Mouse (Mus musculus): Measurements from ENCODE around the gene Git2. TPM values are rescaled to one million over a fixed set of nuclear protein-coding genes. Genes with fewer than 3 reads are reported as not detected.

The Git2 gene
- polyA plus RNA-seq (2012; rRNA removed) = 34.7 and 43.9 TPM in 2 replicates

GRCm38 (mm10) chr5:114775056-114775979 lies at the start of gene Git2:
TSS of gene Git2 (minus strand) at chr5:114775517.

DNA sequence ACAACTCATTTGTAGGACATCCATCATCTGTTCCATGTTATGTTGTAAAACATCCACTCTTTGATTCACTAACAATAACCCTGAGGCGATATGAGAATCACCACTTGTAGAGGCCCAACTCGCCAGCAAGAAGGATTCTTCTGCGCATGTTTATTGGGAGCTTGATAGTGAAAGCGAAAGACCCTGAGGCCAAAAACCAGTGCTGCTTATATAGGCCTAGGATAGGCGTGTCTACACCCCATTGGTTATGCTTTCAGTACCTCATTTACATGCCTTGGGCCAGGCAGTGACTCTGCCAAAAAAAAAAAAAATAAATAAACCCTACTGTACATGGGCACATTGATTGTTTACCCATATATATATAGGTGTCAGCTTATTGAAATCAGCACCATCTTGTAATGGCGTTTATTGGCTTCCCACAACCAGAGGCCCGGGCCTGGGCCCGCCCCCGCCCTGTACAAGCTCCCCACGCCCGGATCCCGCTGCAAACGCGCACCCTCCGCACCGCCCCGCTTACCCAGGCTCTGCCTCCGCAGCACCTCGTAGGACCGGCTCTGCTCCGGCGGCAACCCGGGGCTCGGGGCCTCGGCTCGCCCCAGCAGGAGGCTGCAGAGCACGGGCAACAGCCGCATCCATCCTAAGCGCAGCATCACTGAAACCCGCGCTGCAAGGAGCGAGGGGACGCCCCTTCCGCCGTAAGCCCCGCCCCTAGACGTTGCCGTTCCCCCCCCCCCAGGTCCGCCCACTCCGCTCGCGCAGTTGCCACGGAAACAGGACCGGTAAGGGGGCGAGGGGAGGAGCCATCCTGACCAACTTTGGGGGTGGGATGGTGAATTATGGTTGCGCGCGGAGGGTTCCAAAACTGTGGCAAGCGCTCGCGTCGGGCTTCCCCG lies 47.7 kb upstream of the Git2 start, which contains the start of gene 1500011B03Rik:
1500011B03Rik (minus strand) TSS at position 673 of the 893 bp plus-strand sequence.

DNA sequence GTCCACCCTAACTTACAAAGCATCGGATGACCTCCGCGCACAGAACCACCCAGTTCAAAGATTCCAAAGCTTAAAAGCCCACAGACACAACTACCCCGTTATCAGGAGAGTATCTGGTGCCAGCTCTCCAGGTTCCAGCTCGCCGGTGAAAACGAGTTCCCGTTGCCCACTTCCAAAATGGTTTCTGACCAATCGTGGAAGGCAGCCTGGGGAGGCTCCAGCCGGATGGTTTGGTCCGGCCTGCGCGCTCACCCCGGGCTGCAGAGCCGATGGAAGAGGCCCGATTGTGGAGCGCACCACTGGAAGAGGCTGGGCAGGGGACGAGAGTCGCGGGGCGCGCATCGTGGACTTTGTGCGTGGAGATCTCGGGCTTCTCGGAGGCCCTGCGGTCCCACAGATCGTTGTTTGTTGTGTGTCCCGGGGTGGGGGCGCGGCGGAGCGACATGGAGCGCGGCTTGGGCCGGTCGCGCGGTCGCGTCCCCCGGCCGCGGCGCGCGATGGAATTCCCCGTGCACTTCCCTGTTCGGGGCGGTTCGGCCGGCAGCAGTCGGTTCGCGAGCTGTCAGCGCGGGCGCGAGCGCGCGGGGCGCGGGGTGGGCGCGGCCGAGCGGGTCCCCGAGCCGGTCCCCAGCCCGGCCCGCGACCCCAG lies 790 bp downstream of the Git2 start, which contains the start of gene Ankrd13a:
Ankrd13a (plus strand) TSS at position 275 of the 649 bp plus-strand sequence.

DNA sequence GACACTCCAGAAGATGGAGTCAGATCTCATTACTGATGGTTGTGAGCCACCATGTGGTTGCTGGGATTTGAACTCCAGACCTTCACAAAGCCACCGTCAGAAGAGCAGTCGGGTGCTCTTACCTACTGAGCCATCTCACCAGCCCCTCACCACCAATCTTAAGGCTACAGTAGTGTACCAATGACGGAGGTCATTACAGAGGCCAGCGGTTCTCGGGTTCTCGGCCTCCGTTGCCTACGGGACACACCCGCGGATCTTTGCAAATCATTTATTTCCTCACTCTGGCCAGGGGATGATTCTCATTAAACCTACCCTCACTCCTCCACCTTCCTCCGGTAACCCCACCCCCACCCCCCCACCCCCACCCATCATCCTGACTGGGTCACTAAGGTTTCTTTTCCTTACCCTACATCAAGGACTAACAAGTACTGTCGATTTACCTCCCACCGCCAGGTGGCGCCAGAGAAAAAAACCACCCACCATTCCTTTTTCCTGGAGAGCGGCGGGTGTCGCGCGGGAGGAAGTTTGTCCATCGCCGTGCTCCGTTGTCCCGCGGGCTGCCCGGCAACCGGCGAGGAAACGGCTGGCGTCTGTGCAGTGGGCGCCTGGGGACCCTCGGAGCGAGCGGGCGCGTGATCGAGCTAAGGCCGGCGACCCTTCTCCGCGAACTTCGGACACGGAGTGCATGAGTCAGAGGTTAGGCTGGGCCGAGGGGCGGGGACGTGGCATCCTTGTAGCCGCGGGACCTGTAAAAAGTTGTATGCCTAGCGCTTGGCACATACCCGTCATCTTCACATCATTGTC lies 67.8 kb downstream of the Git2 start, which contains the start of gene Tchp:
Tchp (plus strand) TSS at position 496 of the 804 bp plus-strand sequence.

DNA sequence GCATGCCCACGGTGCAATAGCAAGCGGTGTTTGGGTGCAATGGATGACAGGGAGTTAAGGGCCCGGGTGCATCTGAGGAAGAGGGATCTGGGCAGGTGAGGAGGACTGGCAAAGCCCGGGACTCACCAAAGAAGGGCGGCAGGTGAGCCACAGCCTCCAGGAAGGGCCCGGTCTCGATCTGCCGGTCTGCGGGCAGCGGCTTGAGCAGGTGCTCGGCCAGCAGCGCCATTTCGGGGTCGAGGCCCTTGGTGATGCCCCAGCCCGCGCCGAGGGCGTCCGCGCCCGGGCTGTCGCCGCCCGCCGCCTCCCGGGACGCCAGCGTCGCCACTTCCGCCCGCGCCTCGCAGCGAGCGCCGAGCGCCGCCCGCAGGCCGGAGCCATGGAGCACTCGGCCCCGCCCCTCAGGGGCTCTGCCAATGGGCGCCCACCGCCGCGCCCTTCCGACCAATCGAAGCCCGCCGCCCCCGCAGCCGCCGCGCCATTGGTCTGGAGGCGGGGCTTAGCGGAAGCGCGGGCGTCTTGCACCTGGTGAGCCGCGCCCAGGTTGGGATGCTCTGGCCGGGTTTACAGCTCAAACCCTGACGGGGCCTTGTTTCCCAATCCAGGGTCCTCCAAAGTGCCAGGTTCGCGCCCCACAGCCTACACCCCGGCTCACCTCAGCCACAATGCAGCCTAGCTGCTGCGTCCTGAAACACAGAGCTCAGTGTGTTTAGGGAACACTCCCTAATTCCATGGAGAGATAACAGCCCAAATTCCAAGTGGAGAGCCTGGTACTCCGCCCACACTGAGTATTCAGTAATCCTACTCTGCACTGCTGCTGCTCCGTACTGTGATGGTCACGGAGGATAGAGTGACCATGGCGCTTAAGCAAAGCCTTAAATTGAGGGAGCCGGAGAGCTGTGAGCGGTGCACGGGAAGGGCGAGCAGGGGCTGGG lies 84.4 kb downstream of the Git2 start, which contains the start of gene Gltp:
Gltp (minus strand) TSS at position 352 of the 935 bp plus-strand sequence.

Other genes starting within 250 kb of the Git2 start
- gene Fam222a, start 207.5 kb downstream of the Git2 start, polyA plus RNA-seq (2012; rRNA removed) = 7.0 and 7.1 TPM in 2 replicates
- gene Trpv4, start 117.1 kb downstream of the Git2 start, polyA plus RNA-seq (2012; rRNA removed) = 0.47 and 1.2 TPM in 2 replicates
- gene Gltp, start 84.5 kb downstream of the Git2 start, polyA plus RNA-seq (2012; rRNA removed) = 29.9 and 35.4 TPM in 2 replicates
- gene Tchp, start 67.8 kb downstream of the Git2 start, polyA plus RNA-seq (2012; rRNA removed) = 37.6 and 60.1 TPM in 2 replicates
- 59.0 and 64.2 TPM in 2 replicates for gene Ankrd13a, start 840 bp downstream of the Git2 start, polyA plus RNA-seq (2012; rRNA removed)
- 112 and 114 TPM in 2 replicates for gene 1500011B03Rik, start 48.0 kb upstream of the Git2 start, polyA plus RNA-seq (2012; rRNA removed)
- not detected in 2 replicates for gene 4930519G04Rik, start 78.1 kb upstream of the Git2 start, polyA plus RNA-seq (2012; rRNA removed)
- gene Gm9936, start 83.2 kb upstream of the Git2 start, polyA plus RNA-seq (2012; rRNA removed) = 0.17 and 0.31 TPM in 2 replicates
- gene Oasl2, start 121.4 kb upstream of the Git2 start, polyA plus RNA-seq (2012; rRNA removed) = 1.6 and 1.9 TPM in 2 replicates
- 0.12 and 0.35 TPM in 2 replicates for gene Oasl1, start 147.7 kb upstream of the Git2 start, polyA plus RNA-seq (2012; rRNA removed)
- gene 2210016L21Rik, start 166.6 kb upstream of the Git2 start, polyA plus RNA-seq (2012; rRNA removed) = 36.8 and 52.9 TPM in 2 replicates
- gene Hnf1a, start 195.6 kb upstream of the Git2 start, polyA plus RNA-seq (2012; rRNA removed) = 0.10 and 0.17 TPM in 2 replicates
- 50.8 and 81.5 TPM in 2 replicates for gene Sppl3, start 235.6 kb upstream of the Git2 start, polyA plus RNA-seq (2012; rRNA removed)